Mouse (Mus musculus): Measurements from ENCODE around the gene Kif26b. TPM values are rescaled to one million over a fixed set of nuclear protein-coding genes. Genes with fewer than 3 reads are reported as not detected.

The Kif26b gene
- polyA plus RNA-seq, 1 experiment = 15.6 TPM

- no peak overlapping the region for H3K27ac ChIP-seq (ENCODE audit: insufficient read depth, low read length)
- no peak for TF ChIP-seq POLR2A (IDR thresholded peaks at IDR 0.05; ENCODE audit: borderline replicate concordance, insufficient read depth, low read length)
- TF ChIP-seq CTCF (IDR thresholded peaks at IDR 0.05; ENCODE audit: borderline replicate concordance, insufficient read depth, low read depth, low read length) = no peak
- 90% methylated on average over 3 of the region's 3 CpGs for WGBS
- no peaks in the 10 kb centered on the region for H3K27me3 ChIP-seq (ENCODE audit: control insufficient read depth, insufficient read depth, low read length)
- DNase-seq = no peak
- H3K4me3 ChIP-seq (replicated peaks; ENCODE audit: insufficient read depth, low read depth, low read length) = no peak overlapping the region
- 0 out of 2 replicates have a peak, but pooled peaks cover 3% of the 10 kb centered on the region for H3K4me1 ChIP-seq (ENCODE audit: control insufficient read depth, insufficient read depth, low read length)
Measured at GRCm38 (mm10) chr1:178827223-178827622, 298.3 kb downstream of the Kif26b start.

- H3K27ac ChIP-seq (ENCODE audit: insufficient read depth, low read length) = no peak overlapping the region
- no peak overlapping the region for H3K4me3 ChIP-seq (replicated peaks; ENCODE audit: insufficient read depth, low read depth, low read length)
- no peaks in the 10 kb centered on the region for H3K27me3 ChIP-seq (ENCODE audit: control insufficient read depth, insufficient read depth, low read length)
- TF ChIP-seq CTCF (IDR thresholded peaks at IDR 0.05; ENCODE audit: borderline replicate concordance, insufficient read depth, low read depth, low read length) (no peak), POLR2A (IDR thresholded peaks at IDR 0.05; ENCODE audit: borderline replicate concordance, insufficient read depth, low read length) (no peak)
- DNase-seq = no peak
- 0 out of 2 replicates have a peak, but pooled peaks cover 3% of the 10 kb centered on the region for H3K4me1 ChIP-seq (ENCODE audit: control insufficient read depth, insufficient read depth, low read length)
- 66% methylated on average over 4 of the region's 4 CpGs for WGBS
Measured at GRCm38 (mm10) chr1:178829456-178829855, 300.5 kb downstream of the Kif26b start.

- H3K4me3 ChIP-seq (replicated peaks; ENCODE audit: insufficient read depth, low read depth, low read length) = no peak overlapping the region
- H3K27ac ChIP-seq (ENCODE audit: insufficient read depth, low read length) = no peak overlapping the region
- TF ChIP-seq POLR2A (IDR thresholded peaks at IDR 0.05; ENCODE audit: borderline replicate concordance, insufficient read depth, low read length) = no peak
- TF ChIP-seq CTCF (IDR thresholded peaks at IDR 0.05; ENCODE audit: borderline replicate concordance, insufficient read depth, low read depth, low read length) = no peak
- DNase-seq = no peak
- H3K27me3 ChIP-seq (ENCODE audit: control insufficient read depth, insufficient read depth, low read length) = no peaks in the 10 kb centered on the region
- peaks cover 7% of the 10 kb centered on the region; the same call in 1 of the 2 replicates for H3K4me1 ChIP-seq (ENCODE audit: control insufficient read depth, insufficient read depth, low read length)
- 68% methylated on average over 6 of the region's 6 CpGs for WGBS
Measured at GRCm38 (mm10) chr1:178832571-178832970, 303.6 kb downstream of the Kif26b start.

GRCm38 (mm10) chr1:178835805-178836204, 306.9 kb downstream of the Kif26b start:
- no peak overlapping the region for H3K27ac ChIP-seq (ENCODE audit: insufficient read depth, low read length)
- 69% methylated on average over 9 of the region's 9 CpGs for WGBS
- H3K4me3 ChIP-seq (replicated peaks; ENCODE audit: insufficient read depth, low read depth, low read length) = no peak overlapping the region
- TF ChIP-seq POLR2A (IDR thresholded peaks at IDR 0.05; ENCODE audit: borderline replicate concordance, insufficient read depth, low read length) = no peak
- no peak for TF ChIP-seq CTCF (IDR thresholded peaks at IDR 0.05; ENCODE audit: borderline replicate concordance, insufficient read depth, low read depth, low read length)
- H3K27me3 ChIP-seq (ENCODE audit: control insufficient read depth, insufficient read depth, low read length) = no peaks in the 10 kb centered on the region
- peaks cover 17% of the 10 kb centered on the region; the same call in 1 of the 2 replicates for H3K4me1 ChIP-seq (ENCODE audit: control insufficient read depth, insufficient read depth, low read length)
- DNase-seq = no peak

GRCm38 (mm10) chr1:178836998-178837397, 308.1 kb downstream of the Kif26b start:
- H3K27me3 ChIP-seq (ENCODE audit: control insufficient read depth, insufficient read depth, low read length) = no peaks in the 10 kb centered on the region
- no peak overlapping the region for H3K4me3 ChIP-seq (replicated peaks; ENCODE audit: insufficient read depth, low read depth, low read length)
- peaks cover 15% of the 10 kb centered on the region; the same call in 1 of the 2 replicates for H3K4me1 ChIP-seq (ENCODE audit: control insufficient read depth, insufficient read depth, low read length)
- WGBS = 33% methylated on average over 1 of the region's 1 CpGs
- no peak for DNase-seq
- no peak for TF ChIP-seq CTCF (IDR thresholded peaks at IDR 0.05; ENCODE audit: borderline replicate concordance, insufficient read depth, low read depth, low read length)
- no peak for TF ChIP-seq POLR2A (IDR thresholded peaks at IDR 0.05; ENCODE audit: borderline replicate concordance, insufficient read depth, low read length)
- no peak overlapping the region for H3K27ac ChIP-seq (ENCODE audit: insufficient read depth, low read length)

- Histone ChIP-seq H3K27ac (ENCODE audit: insufficient read depth, low read length) (no peak overlapping the region), H3K4me1 (ENCODE audit: control insufficient read depth, insufficient read depth, low read length) (peaks cover 15% of the 10 kb centered on the region; the same call in 1 of the 2 replicates)
- 35% methylated on average over 10 of the region's 10 CpGs for WGBS
Measured at GRCm38 (mm10) chr1:178838696-178839320, 309.9 kb downstream of the Kif26b start.

GRCm38 (mm10) chr1:178840311-178840710, 311.4 kb downstream of the Kif26b start:
- H3K27me3 ChIP-seq (ENCODE audit: control insufficient read depth, insufficient read depth, low read length) = no peaks in the 10 kb centered on the region
- no peak overlapping the region for H3K4me3 ChIP-seq (replicated peaks; ENCODE audit: insufficient read depth, low read depth, low read length)
- H3K4me1 ChIP-seq (ENCODE audit: control insufficient read depth, insufficient read depth, low read length) = peaks cover 15% of the 10 kb centered on the region; the same call in 1 of the 2 replicates
- 47% methylated on average over 7 of the region's 7 CpGs for WGBS
- TF ChIP-seq POLR2A (IDR thresholded peaks at IDR 0.05; ENCODE audit: borderline replicate concordance, insufficient read depth, low read length) (no peak), CTCF (IDR thresholded peaks at IDR 0.05; ENCODE audit: borderline replicate concordance, insufficient read depth, low read depth, low read length) (no peak)
- no peak for DNase-seq
- no peak overlapping the region for H3K27ac ChIP-seq (ENCODE audit: insufficient read depth, low read length)

More at GRCm38 (mm10) chr1:178838696-178839320, 309.9 kb downstream of the Kif26b start:
- TF ChIP-seq CTCF (IDR thresholded peaks at IDR 0.05; ENCODE audit: borderline replicate concordance, insufficient read depth, low read depth, low read length) (no peak), POLR2A (IDR thresholded peaks at IDR 0.05; ENCODE audit: borderline replicate concordance, insufficient read depth, low read length) (no peak)
- Histone ChIP-seq H3K4me3 (replicated peaks; ENCODE audit: insufficient read depth, low read depth, low read length) (no peak overlapping the region), H3K27me3 (ENCODE audit: control insufficient read depth, insufficient read depth, low read length) (no peaks in the 10 kb centered on the region)
- no peak for DNase-seq

- Histone ChIP-seq H3K4me1 (ENCODE audit: control insufficient read depth, insufficient read depth, low read length) (peaks cover 11% of the 10 kb centered on the region; the same call in 1 of the 2 replicates), H3K27ac (ENCODE audit: insufficient read depth, low read length) (no peak overlapping the region), H3K27me3 (ENCODE audit: control insufficient read depth, insufficient read depth, low read length) (no peaks in the 10 kb centered on the region), H3K4me3 (replicated peaks; ENCODE audit: insufficient read depth, low read depth, low read length) (no peak overlapping the region)
- WGBS = 96% methylated on average over 6 of the region's 6 CpGs
- no peak for DNase-seq
- TF ChIP-seq CTCF (IDR thresholded peaks at IDR 0.05; ENCODE audit: borderline replicate concordance, insufficient read depth, low read depth, low read length) (no peak), POLR2A (IDR thresholded peaks at IDR 0.05; ENCODE audit: borderline replicate concordance, insufficient read depth, low read length) (no peak)
Measured at GRCm38 (mm10) chr1:178844839-178845238, 315.9 kb downstream of the Kif26b start.

Measured in cerebellum, adult 2 months (tissue).